Mouse (Mus musculus) megakaryocyte, embryonic 14.5 days (primary cell): ENCODE measurements around the gene Fam184b. TPM values are rescaled to one million over a fixed set of nuclear protein-coding genes. Genes with fewer than 3 reads are reported as not detected.
A peak's percentile ranks its signal among the peaks of the same experiment; 100 is the strongest.

Experiments
- H3K27me3 ChIP-seq: replicated peaks from 2 replicates; pipeline ENCODE3; 2012; ENCODE audit warnings: inconsistent platforms
- H3K36me3 ChIP-seq: replicated peaks from 2 replicates; pipeline ENCODE3; 2012; ENCODE audit warnings: low read length, inconsistent platforms, mixed read lengths
- H3K4me1 ChIP-seq: 2 replicates; pipeline ENCODE4 v1.6.1; 2012; ENCODE audit warnings: inconsistent platforms
- H3K4me3 ChIP-seq: replicated peaks from 2 replicates; pipeline ENCODE3; 2012; ENCODE audit warnings: moderate library complexity, mild to moderate bottlenecking, inconsistent platforms
- H3K9me3 ChIP-seq: 2 replicates; pipeline ENCODE4 v1.6.1; 2012; ENCODE audit warnings: inconsistent platforms
- FLI1 ChIP-seq: IDR thresholded peaks from 2 replicates; pipeline ENCODE4 v1.6.1; 2012; ENCODE audit warnings: low read length, inconsistent platforms, mixed read lengths
- GATA1 ChIP-seq: IDR thresholded peaks from 3 replicates; pipeline ENCODE4 v1.6.1; 2012; ENCODE audit warnings: mixed read lengths, low read length, inconsistent platforms, borderline replicate concordance
- polyA plus RNA-seq: library from polyadenylated mRNA; stranded (reverse); fragments of >175 nt; gene quantifications from 2 replicates; pipeline ENCODE4 v1.2.3, GENCODE M21; 2012; ENCODE audit warnings: low replicate concordance; ENCODE audit not compliant: insufficient read depth

The Fam184b gene
- 0.12 TPM in 1 of 2 replicates, not detected in the other for polyA plus RNA-seq

- Histone ChIP-seq H3K4me1 (peaks cover 15% of the 10 kb centered on the region), H3K36me3 (no peaks in the 10 kb centered on the region), H3K27me3 (peaks cover 33% of the 10 kb centered on the region), H3K4me3 (peak within 1 kb of the TSS; percentile 94), H3K9me3 (no peaks in the 10 kb centered on the region)
- TF ChIP-seq FLI1 = no peak
- TF ChIP-seq GATA1 = no peak
These were observed at the start of gene Fam184b for GRCm38 (mm10) chr5:45638806-45639714. TSS of gene Fam184b (minus strand) at chr5:45639614.

- Histone ChIP-seq H3K4me1 (peaks cover 11% of the 10 kb centered on the region), H3K4me3 (peak overlapping the region; percentile 42), H3K27me3 (no peaks in the 10 kb centered on the region), H3K36me3 (peaks cover 43% of the 10 kb centered on the region), H3K9me3 (no peaks in the 10 kb centered on the region)
- TF ChIP-seq FLI1 (no peak), GATA1 (no peak)
These were observed 49.7 kb upstream of the Fam184b start for GRCm38 (mm10) chr5:45689152-45689551.

- Histone ChIP-seq H3K4me3 (no peak overlapping the region), H3K4me1 (peaks cover 11% of the 10 kb centered on the region), H3K9me3 (no peaks in the 10 kb centered on the region), H3K36me3 (peaks cover 44% of the 10 kb centered on the region), H3K27me3 (no peaks in the 10 kb centered on the region)
- no peak for TF ChIP-seq GATA1
- TF ChIP-seq FLI1 = no peak
These were observed 46.8 kb upstream of the Fam184b start for GRCm38 (mm10) chr5:45686223-45686622.

GRCm38 (mm10) chr5:45685243-45685642 is 45.8 kb upstream of the Fam184b start:
- Histone ChIP-seq H3K4me3 (no peak overlapping the region), H3K36me3 (peaks cover 47% of the 10 kb centered on the region), H3K27me3 (no peaks in the 10 kb centered on the region), H3K9me3 (no peaks in the 10 kb centered on the region), H3K4me1 (peaks cover 16% of the 10 kb centered on the region)
- TF ChIP-seq GATA1 = no peak
- TF ChIP-seq FLI1 = no peak

GRCm38 (mm10) chr5:45683388-45683787 is 44.0 kb upstream of the Fam184b start:
- Histone ChIP-seq H3K36me3 (peaks cover 47% of the 10 kb centered on the region), H3K4me1 (peaks cover 11% of the 10 kb centered on the region; the same call in 1 of the 2 replicates), H3K27me3 (no peaks in the 10 kb centered on the region), H3K9me3 (no peaks in the 10 kb centered on the region), H3K4me3 (no peak overlapping the region)
- TF ChIP-seq FLI1 = no peak
- no peak for TF ChIP-seq GATA1

GRCm38 (mm10) chr5:45679955-45680354 is 40.5 kb upstream of the Fam184b start:
- Histone ChIP-seq H3K4me3 (no peak overlapping the region), H3K4me1 (peaks cover 25% of the 10 kb centered on the region), H3K9me3 (no peaks in the 10 kb centered on the region), H3K27me3 (no peaks in the 10 kb centered on the region), H3K36me3 (peaks cover 49% of the 10 kb centered on the region)
- TF ChIP-seq FLI1 (no peak), GATA1 (no peak)

GRCm38 (mm10) chr5:45677639-45678038 is 38.2 kb upstream of the Fam184b start:
- H3K36me3 ChIP-seq = peaks cover 42% of the 10 kb centered on the region

GRCm38 (mm10) chr5:45675032-45675431 is 35.6 kb upstream of the Fam184b start:
- H3K36me3 ChIP-seq = peaks cover 31% of the 10 kb centered on the region

More at GRCm38 (mm10) chr5:45677639-45678038, 38.2 kb upstream of the Fam184b start:
- TF ChIP-seq GATA1 (no peak), FLI1 (no peak)
- Histone ChIP-seq H3K9me3 (no peaks in the 10 kb centered on the region), H3K27me3 (no peaks in the 10 kb centered on the region), H3K4me1 (peaks cover 25% of the 10 kb centered on the region), H3K4me3 (peak overlapping the region; percentile 67)

GRCm38 (mm10) chr5:45670894-45671494 is 31.6 kb upstream of the Fam184b start:
- Histone ChIP-seq H3K4me1 (peaks cover 17% of the 10 kb centered on the region), H3K4me3 (peak overlapping the region; percentile 93), H3K27me3 (no peaks in the 10 kb centered on the region), H3K36me3 (peaks cover 17% of the 10 kb centered on the region), H3K9me3 (no peaks in the 10 kb centered on the region)
- no peak for TF ChIP-seq FLI1
- no peak for TF ChIP-seq GATA1

More at GRCm38 (mm10) chr5:45675032-45675431, 35.6 kb upstream of the Fam184b start:
- Histone ChIP-seq H3K4me3 (peak overlapping the region; percentile 59), H3K9me3 (no peaks in the 10 kb centered on the region), H3K27me3 (no peaks in the 10 kb centered on the region), H3K4me1 (peaks cover 27% of the 10 kb centered on the region)
- TF ChIP-seq FLI1 (no peak), GATA1 (no peak)

GRCm38 (mm10) chr5:45670280-45670670 is 30.9 kb upstream of the Fam184b start:
- peaks cover 11% of the 10 kb centered on the region for H3K36me3 ChIP-seq
- H3K27me3 ChIP-seq = no peaks in the 10 kb centered on the region
- peak overlapping the region; percentile 93 for H3K4me3 ChIP-seq
- peaks cover 14% of the 10 kb centered on the region for H3K4me1 ChIP-seq
- H3K9me3 ChIP-seq = no peaks in the 10 kb centered on the region
- TF ChIP-seq FLI1 (no peak), GATA1 (no peak)
